Mouse (Mus musculus): ENCODE measurements around the gene Mrps23. TPM values are rescaled to one million over a fixed set of nuclear protein-coding genes. Genes with fewer than 3 reads are reported as not detected.
"Not testable (repeated sequence)": the region's sequence is repeated elsewhere in the genome, so short reads cannot be mapped to it uniquely, and the experiment has no call there.

The Mrps23 gene
- polyA plus RNA-seq, 1 experiment from 2014 or later: 55.5 TPM

DNA sequence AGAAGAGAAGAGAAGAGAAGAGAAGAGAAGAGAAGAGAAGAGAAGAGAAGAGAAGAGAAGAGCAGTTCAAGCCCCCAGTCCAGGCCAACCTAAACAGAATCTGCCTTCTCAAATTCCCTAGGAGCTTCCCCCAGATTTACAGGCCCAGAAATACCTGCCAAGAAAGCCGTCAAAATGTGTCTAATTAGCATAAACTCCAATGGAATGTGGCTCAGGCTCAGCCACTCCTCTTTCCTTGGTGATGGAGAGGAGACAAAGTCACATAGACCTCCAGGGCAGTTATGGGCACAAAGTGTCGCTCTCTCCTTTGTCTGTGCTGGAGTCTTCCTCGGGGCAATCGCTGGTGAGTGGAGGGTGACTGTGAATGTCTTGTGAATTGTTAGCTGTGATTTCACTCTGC, 6.0 kb upstream of the Mrps23 start:
- no peak for ATAC-seq (ENCODE audit: low read depth)
- Histone ChIP-seq H3K9me3 (ENCODE audit: control insufficient read depth, low read length) (no peaks in the 10 kb centered on the region), H3K27ac (ENCODE audit: low read length) (no peak overlapping the region), H3K4me2 (ENCODE audit: low read depth, low read length) (no peak overlapping the region), H3K4me1 (replicated peaks; ENCODE audit: control insufficient read depth, insufficient read depth, low read length) (peaks cover 21% of the 10 kb centered on the region), H3K36me3 (ENCODE audit: control insufficient read depth, insufficient read depth, low read length) (no peaks in the 10 kb centered on the region), H3K9ac (ENCODE audit: low read length) (no peak overlapping the region), H3K4me3 (ENCODE audit: low read length) (no peak overlapping the region), H3K27me3 (ENCODE audit: control insufficient read depth, insufficient read depth, low read depth, low read length) (peaks cover 14% of the 10 kb centered on the region)
- WGBS: 49% methylated on average over 4 of the region's 4 CpGs

DNA sequence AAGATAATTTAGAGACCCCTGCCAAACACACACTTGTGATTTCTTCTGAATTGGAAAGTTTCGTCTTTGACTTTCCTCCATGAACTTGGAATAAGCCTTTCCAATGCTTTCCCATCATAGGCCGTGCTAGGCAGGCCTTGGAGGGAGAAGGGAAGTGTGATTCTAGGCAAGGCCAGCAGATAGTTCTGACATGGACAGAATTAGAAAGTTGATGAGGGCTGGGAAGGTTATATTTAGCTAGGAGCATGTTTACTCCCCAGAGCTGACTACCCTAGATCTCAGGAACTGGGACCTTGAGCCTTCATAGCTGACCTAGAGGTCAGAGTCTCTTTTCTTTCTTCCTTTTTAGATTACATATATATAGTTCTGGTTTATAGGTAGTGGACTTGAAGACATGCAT, 3.0 kb upstream of the Mrps23 start:
- Histone ChIP-seq H3K27ac (ENCODE audit: low read length) (no peak overlapping the region), H3K4me2 (ENCODE audit: low read depth, low read length) (no peak overlapping the region), H3K4me3 (ENCODE audit: low read length) (no peak overlapping the region), H3K27me3 (ENCODE audit: control insufficient read depth, insufficient read depth, low read depth, low read length) (no peaks in the 10 kb centered on the region), H3K4me1 (replicated peaks; ENCODE audit: control insufficient read depth, insufficient read depth, low read length) (peaks cover 16% of the 10 kb centered on the region), H3K9me3 (ENCODE audit: control insufficient read depth, low read length) (no peaks in the 10 kb centered on the region), H3K9ac (ENCODE audit: low read length) (no peak overlapping the region), H3K36me3 (ENCODE audit: control insufficient read depth, insufficient read depth, low read length) (no peaks in the 10 kb centered on the region)
- no peak for ATAC-seq (ENCODE audit: low read depth)
- WGBS: 72% methylated on average over 2 of the region's 2 CpGs

- Histone ChIP-seq H3K9ac (ENCODE audit: low read length) (no peak overlapping the region), H3K9me3 (ENCODE audit: control insufficient read depth, low read length) (no peaks in the 10 kb centered on the region), H3K36me3 (ENCODE audit: control insufficient read depth, insufficient read depth, low read length) (0 out of 2 replicates have a peak, but pooled peaks cover under 1% of the 10 kb centered on the region), H3K27ac (ENCODE audit: low read length) (no peak overlapping the region), H3K4me2 (ENCODE audit: low read depth, low read length) (no peak overlapping the region), H3K27me3 (ENCODE audit: control insufficient read depth, insufficient read depth, low read depth, low read length) (no peaks in the 10 kb centered on the region), H3K4me3 (ENCODE audit: low read length) (no peak overlapping the region), H3K4me1 (replicated peaks; ENCODE audit: control insufficient read depth, insufficient read depth, low read length) (peaks cover 16% of the 10 kb centered on the region)
- no peak for ATAC-seq (ENCODE audit: low read depth)
- 19% methylated on average over 2 of the region's 2 CpGs for WGBS
These were observed 2.1 kb upstream of the Mrps23 start for GRCm38 (mm10) chr11:88202077-88202476.

GRCm38 (mm10) chr11:88204593-88205368, 593 bp downstream of the Mrps23 start:
- Histone ChIP-seq H3K27ac (ENCODE audit: low read length) (peak overlapping the region; percentile 55; the same call in 1 of the 2 replicates), H3K27me3 (ENCODE audit: control insufficient read depth, insufficient read depth, low read depth, low read length) (no peaks in the 10 kb centered on the region), H3K9me3 (ENCODE audit: control insufficient read depth, low read length) (no peaks in the 10 kb centered on the region), H3K4me1 (replicated peaks; ENCODE audit: control insufficient read depth, insufficient read depth, low read length) (peaks cover 12% of the 10 kb centered on the region), H3K36me3 (ENCODE audit: control insufficient read depth, insufficient read depth, low read length) (peaks cover 3% of the 10 kb centered on the region; the same call in 1 of the 2 replicates), H3K4me3 (ENCODE audit: low read length) (peak overlapping the region; percentile 86), H3K4me2 (ENCODE audit: low read depth, low read length) (peak overlapping the region; percentile 75), H3K9ac (ENCODE audit: low read length) (peak overlapping the region; percentile 84)
- 29% methylated on average over 30 of the region's 30 CpGs for WGBS
- ATAC-seq (ENCODE audit: low read depth): peak; percentile 14; the same call in 1 of the 2 replicates

DNA sequence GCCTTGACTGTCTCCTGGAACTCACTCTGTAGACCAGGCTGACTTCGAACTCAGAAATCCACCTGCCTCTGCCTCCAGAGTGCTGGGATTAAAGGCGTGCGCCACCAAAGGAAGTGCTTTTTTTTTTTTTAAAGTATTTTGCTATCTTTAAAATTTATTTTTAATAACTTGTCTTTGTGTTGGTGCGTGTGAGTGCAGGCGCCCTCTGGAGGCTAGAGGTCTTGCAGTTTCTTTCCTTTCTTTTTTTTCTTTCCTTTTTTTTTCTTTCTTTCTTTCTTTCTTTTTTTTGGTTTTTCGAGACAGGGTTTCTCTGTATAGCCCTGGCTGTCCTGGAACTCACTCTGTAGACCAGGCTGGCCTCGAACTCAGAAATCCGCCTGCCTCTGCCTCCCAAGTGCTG, 2.4 kb downstream of the Mrps23 start:
- ATAC-seq (ENCODE audit: low read depth); H3K27ac ChIP-seq (ENCODE audit: low read length); H3K9me3 ChIP-seq (ENCODE audit: control insufficient read depth, low read length); H3K27me3 ChIP-seq (ENCODE audit: control insufficient read depth, insufficient read depth, low read depth, low read length); H3K4me3 ChIP-seq (ENCODE audit: low read length); H3K9ac ChIP-seq (ENCODE audit: low read length); H3K4me2 ChIP-seq (ENCODE audit: low read depth, low read length): not testable (repeated sequence)
- 76% methylated on average over 8 of the region's 8 CpGs for WGBS
- Histone ChIP-seq H3K4me1 (replicated peaks; ENCODE audit: control insufficient read depth, insufficient read depth, low read length) (peaks cover 12% of the 10 kb centered on the region), H3K36me3 (ENCODE audit: control insufficient read depth, insufficient read depth, low read length) (peaks cover 18% of the 10 kb centered on the region; the same call in 1 of the 2 replicates)

GRCm38 (mm10) chr11:88207697-88208096, 3.5 kb downstream of the Mrps23 start:
- Histone ChIP-seq H3K27ac (ENCODE audit: low read length) (no peak overlapping the region), H3K4me3 (ENCODE audit: low read length) (no peak overlapping the region), H3K9me3 (ENCODE audit: control insufficient read depth, low read length) (no peaks in the 10 kb centered on the region), H3K27me3 (ENCODE audit: control insufficient read depth, insufficient read depth, low read depth, low read length) (no peaks in the 10 kb centered on the region), H3K4me2 (ENCODE audit: low read depth, low read length) (no peak overlapping the region), H3K4me1 (replicated peaks; ENCODE audit: control insufficient read depth, insufficient read depth, low read length) (peaks cover 12% of the 10 kb centered on the region), H3K9ac (ENCODE audit: low read length) (no peak overlapping the region), H3K36me3 (ENCODE audit: control insufficient read depth, insufficient read depth, low read length) (peaks cover 19% of the 10 kb centered on the region; the same call in 1 of the 2 replicates)
- ATAC-seq (ENCODE audit: low read depth): no peak
- 98% methylated on average over 2 of the region's 2 CpGs for WGBS

GRCm38 (mm10) chr11:88211824-88212582, 7.8 kb downstream of the Mrps23 start:
- Histone ChIP-seq H3K27ac (ENCODE audit: low read length) (no peak overlapping the region), H3K4me3 (ENCODE audit: low read length) (no peak overlapping the region), H3K36me3 (ENCODE audit: control insufficient read depth, insufficient read depth, low read length) (peaks cover 19% of the 10 kb centered on the region; the same call in 1 of the 2 replicates), H3K4me1 (replicated peaks; ENCODE audit: control insufficient read depth, insufficient read depth, low read length) (peaks cover 17% of the 10 kb centered on the region; the same call in 1 of the 2 replicates), H3K27me3 (ENCODE audit: control insufficient read depth, insufficient read depth, low read depth, low read length) (no peaks in the 10 kb centered on the region), H3K9me3 (ENCODE audit: control insufficient read depth, low read length) (no peaks in the 10 kb centered on the region), H3K9ac (ENCODE audit: low read length) (no peak overlapping the region), H3K4me2 (ENCODE audit: low read depth, low read length) (no peak overlapping the region)
- no peak for ATAC-seq (ENCODE audit: low read depth)
- 80% methylated on average over 5 of the region's 5 CpGs for WGBS

- Histone ChIP-seq H3K4me2 (ENCODE audit: low read depth, low read length) (peak overlapping the region; percentile 42), H3K9ac (ENCODE audit: low read length) (peak overlapping the region; percentile 37; the same call in 1 of the 2 replicates), H3K4me3 (ENCODE audit: low read length) (no peak overlapping the region), H3K36me3 (ENCODE audit: control insufficient read depth, insufficient read depth, low read length) (peaks cover 17% of the 10 kb centered on the region; the same call in 1 of the 2 replicates), H3K4me1 (replicated peaks; ENCODE audit: control insufficient read depth, insufficient read depth, low read length) (peaks cover 17% of the 10 kb centered on the region; the same call in 1 of the 2 replicates), H3K9me3 (ENCODE audit: control insufficient read depth, low read length) (no peaks in the 10 kb centered on the region), H3K27ac (ENCODE audit: low read length) (peak overlapping the region; percentile 61), H3K27me3 (ENCODE audit: control insufficient read depth, insufficient read depth, low read depth, low read length) (no peaks in the 10 kb centered on the region)
- 31% methylated on average over 6 of the region's 6 CpGs for WGBS
- peak; percentile 67 for ATAC-seq (ENCODE audit: low read depth)
These were observed 9.6 kb downstream of the Mrps23 start for GRCm38 (mm10) chr11:88213757-88214156.

Measured in lung, embryonic 16.5 days (tissue).